Comparison of ENCODE assay signal across 29 mouse cellular contexts in the genomic region with DNA sequence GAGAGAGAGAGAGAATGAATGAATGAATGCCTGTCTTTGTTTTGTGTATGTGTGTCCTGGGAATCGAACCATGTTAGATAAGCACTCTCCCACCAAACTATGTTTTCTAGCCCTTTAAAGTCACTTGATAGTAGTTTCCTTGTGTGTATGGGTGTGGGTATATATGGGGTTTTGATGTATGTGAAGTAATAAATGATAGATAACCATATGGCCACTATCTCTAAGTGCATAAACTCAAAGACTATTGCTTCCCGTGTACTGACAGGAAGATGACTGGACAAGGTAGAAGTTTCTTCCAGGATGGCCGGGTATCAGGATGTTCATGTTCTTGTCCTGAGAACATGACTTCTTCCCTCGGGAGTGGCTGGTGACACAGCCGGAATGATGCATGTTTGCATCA. TPM values are rescaled to one million over a fixed set of nuclear protein-coding genes. Genes with fewer than 3 reads are reported as not detected.
DNase-seq lines count a peak whose midpoint lies in the region; ATAC-seq and TF ChIP-seq lines count a peak whose summit lies in the region.
"Had no signal": no experiment of that assay in that cellular context is flagged by ENCODE, and none has a peak within 500 bp of the region (broad histone marks: within the 10 kb centered on the region; RNA-seq: fewer than 3 reads in every experiment).

No protein-coding gene starts in this region.

- no peak for DNase-seq in heart, adult 2 months
- peak; percentile 39 for DNase-seq in c-Kit-positive CD71-positive TER-119-positive erythroid progenitor cells, embryonic 14.5 days (ENCODE audit: low spot score)
- peak; percentile 22 to 32 (median 26) for DNase-seq in liver, embryonic 14.5 days (ENCODE audit: low read depth in 3 of 3, low spot score in 3 of 3)
- DNase-seq in urinary bladder, postnatal 4 days (ENCODE audit: low spot score in 2 of 2): no peak
- no peak for DNase-seq in thymus, adult 2 months
- DNase-seq: adrenal gland, postnatal 36 days; cerebellum, adult 11 months; cerebellum, adult 9-11 months; embryo, embryonic 11 days; gastrocnemius, adult 2 months; gastrocnemius, postnatal 36 days; kidney, adult 2 months; kidney, postnatal 36 days; lung, adult 2 months; lung, postnatal 10 days had no signal

- intact Hi-C loops in heart, adult 2 months (cut with DNase I): no loop called here

- H3K4me1 ChIP-seq in heart, embryonic 13.5 days: peaks cover 19% of the 10 kb centered on the region
- peaks cover 5% of the 10 kb centered on the region; the same call in 1 of the 2 replicates for H3K4me1 ChIP-seq in heart, adult 2 months (ENCODE audit: control insufficient read depth, insufficient read depth, low read length)
- H3K4me1 ChIP-seq in liver, embryonic 14.5 days (replicated peaks; ENCODE audit: control insufficient read depth in 2 of 2, insufficient read depth in 2 of 2, low read length in 1 of 2): peaks cover 15 to 16% of the 10 kb centered on the region in 2 experiments
- H3K4me1 ChIP-seq in thymus, adult 2 months (replicated peaks; ENCODE audit: control insufficient read depth, insufficient read depth, low read length): no peaks in the 10 kb centered on the region
- H3K4me1 ChIP-seq: limb, embryonic 13.5 days had no signal

- no peak for TF ChIP-seq EP300 in heart, adult 2 months (IDR thresholded peaks at IDR 0.05; ENCODE audit: insufficient read depth, low read depth, low read length)
- TF ChIP-seq EP300 in liver, embryonic 14.5 days (IDR thresholded peaks at IDR 0.05; ENCODE audit: low read depth): no peak

- WGBS in heart, embryonic 13.5 days: 45% methylated on average over 5 of the region's 5 CpGs
- 36% methylated on average over 5 of the region's 5 CpGs for WGBS in heart, adult 2 months
- WGBS in liver, embryonic 14.5 days (ENCODE audit: insufficient replicate concordance): 22% methylated on average over 5 of the region's 5 CpGs
- 94% methylated on average over 5 of the region's 5 CpGs for WGBS in thymus, adult 2 months

- H3K9ac ChIP-seq in heart, embryonic 13.5 days: 0 out of 2 replicates have a peak overlapping the region, but pooled peaks have one; percentile 8
- no peak overlapping the region for H3K9ac ChIP-seq in heart, adult 2 months (ENCODE audit: low read depth, low read length)
- no peak overlapping the region for H3K9ac ChIP-seq in liver, embryonic 14.5 days (replicated peaks)
- H3K9ac ChIP-seq: embryonic facial prominence, embryonic 12.5 days; heart, embryonic 15.5 days; intestine, embryonic 15.5 days; limb, embryonic 13.5 days; neural tube, embryonic 12.5 days had no signal

- H3K79me2 ChIP-seq in heart, adult 2 months (replicated peaks; ENCODE audit: control insufficient read depth, insufficient read depth, low read length): peaks cover 4% of the 10 kb centered on the region; the same call in 1 of the 2 replicates

- no peak for TF ChIP-seq POLR2A in heart, adult 2 months (IDR thresholded peaks at IDR 0.05; ENCODE audit: insufficient read depth, low read depth, low read length)
- no peak for TF ChIP-seq POLR2A in thymus, adult 2 months (IDR thresholded peaks at IDR 0.05; ENCODE audit: control insufficient read depth, extremely low read depth, insufficient read depth, low read length, poor library complexity)

- H3K36me3 ChIP-seq in heart, embryonic 13.5 days: no peaks in the 10 kb centered on the region
- H3K36me3 ChIP-seq in heart, adult 2 months (ENCODE audit: control insufficient read depth, insufficient read depth, low read length): no peaks in the 10 kb centered on the region
- no peaks in the 10 kb centered on the region for H3K36me3 ChIP-seq in liver, embryonic 14.5 days (replicated peaks; ENCODE audit: control insufficient read depth, insufficient read depth, low read depth)
- H3K36me3 ChIP-seq in thymus, adult 2 months (ENCODE audit: control insufficient read depth, insufficient read depth, low read length): no peaks in the 10 kb centered on the region
- H3K36me3 ChIP-seq: embryonic facial prominence, embryonic 12.5 days; heart, embryonic 15.5 days; intestine, embryonic 15.5 days; limb, embryonic 13.5 days; midbrain, embryonic 10.5 days; neural tube, embryonic 12.5 days had no signal

- TF ChIP-seq CTCF in heart, adult 2 months (IDR thresholded peaks at IDR 0.05): no peak
- TF ChIP-seq CTCF in liver, embryonic 14.5 days (IDR thresholded peaks at IDR 0.05; ENCODE audit: low read depth): no peak
- TF ChIP-seq CTCF in thymus, adult 2 months (IDR thresholded peaks at IDR 0.05; ENCODE audit: borderline replicate concordance, control insufficient read depth, extremely low read depth, insufficient read depth, low read length, poor library complexity): no peak

- H3K4me3 ChIP-seq in heart, embryonic 13.5 days: no peak overlapping the region
- H3K4me3 ChIP-seq in heart, adult 2 months: no peak overlapping the region
- H3K4me3 ChIP-seq in liver, embryonic 14.5 days (ENCODE audit: insufficient read depth in 1 of 2, low read depth in 2 of 2, low read length in 2 of 2): no peak overlapping the region
- H3K4me3 ChIP-seq in thymus, adult 2 months (ENCODE audit: control insufficient read depth, insufficient read depth, low read length): no peak overlapping the region
- H3K4me3 ChIP-seq: embryonic facial prominence, embryonic 12.5 days; gastrocnemius, adult 2 months; heart, embryonic 15.5 days; intestine, embryonic 15.5 days; layer of hippocampus, adult 2 months; limb, embryonic 13.5 days; midbrain, embryonic 10.5 days; myocyte; neural tube, embryonic 12.5 days had no signal

- H3K27me3 ChIP-seq in heart, embryonic 13.5 days (replicated peaks): no peaks in the 10 kb centered on the region
- H3K27me3 ChIP-seq in heart, adult 2 months (ENCODE audit: control insufficient read depth, insufficient read depth, low read length): no peaks in the 10 kb centered on the region
- no peaks in the 10 kb centered on the region for H3K27me3 ChIP-seq in liver, embryonic 14.5 days (ENCODE audit: control insufficient read depth, insufficient read depth, low read length)
- no peaks in the 10 kb centered on the region for H3K27me3 ChIP-seq in thymus, adult 2 months (ENCODE audit: control insufficient read depth, insufficient read depth, low read length)
- H3K27me3 ChIP-seq: embryonic facial prominence, embryonic 12.5 days; heart, embryonic 15.5 days; intestine, embryonic 15.5 days; limb, embryonic 13.5 days; neural tube, embryonic 12.5 days had no signal

- H3K27ac ChIP-seq in heart, embryonic 13.5 days (replicated peaks): peak overlapping the region; percentile 52
- no peak overlapping the region for H3K27ac ChIP-seq in heart, adult 2 months
- no peak overlapping the region for H3K27ac ChIP-seq in liver, embryonic 14.5 days
- no peak overlapping the region for H3K27ac ChIP-seq in thymus, adult 2 months (ENCODE audit: control insufficient read depth, insufficient read depth, low read length)
- H3K27ac ChIP-seq: embryonic facial prominence, embryonic 12.5 days; gastrocnemius, adult 2 months; hindbrain, postnatal 0 days; intestine, embryonic 15.5 days; layer of hippocampus, adult 2 months; limb, embryonic 13.5 days; macrophage; midbrain, embryonic 10.5 days; neural tube, embryonic 12.5 days had no signal

- no peaks in the 10 kb centered on the region for H3K9me3 ChIP-seq in heart, embryonic 13.5 days
- no peaks in the 10 kb centered on the region for H3K9me3 ChIP-seq in liver, embryonic 14.5 days (ENCODE audit: control insufficient read depth, low read length)
- H3K9me3 ChIP-seq: heart, embryonic 15.5 days; intestine, embryonic 15.5 days; limb, embryonic 13.5 days; neural tube, embryonic 12.5 days had no signal

- H3K4me2 ChIP-seq in heart, embryonic 13.5 days: peak overlapping the region; percentile 51; the same call in 1 of the 2 replicates
- 0 out of 2 replicates have a peak overlapping the region, but pooled peaks have one; percentile 0 for H3K4me2 ChIP-seq in liver, embryonic 14.5 days (ENCODE audit: low read depth)
- H3K4me2 ChIP-seq: embryonic facial prominence, embryonic 12.5 days; intestine, embryonic 15.5 days; limb, embryonic 13.5 days; neural tube, embryonic 12.5 days had no signal

- no peak for ATAC-seq in heart, embryonic 13.5 days (ENCODE audit: extremely low read depth, insufficient number of reproducible peaks, low FRiP score, low TSS enrichment)
- peak; percentile 76 for ATAC-seq in liver, embryonic 14.5 days (ENCODE audit: insufficient read depth)
- ATAC-seq in megakaryocyte-erythroid progenitor cell, adult 5-6 weeks (replicated peaks; ENCODE audit: low FRiP score, low TSS enrichment, poor library complexity, severe bottlenecking): peak; percentile 86
- ATAC-seq: CD4-positive, CD25-positive, alpha-beta regulatory T cell, adult 4 months; intestine, embryonic 15.5 days; midbrain, embryonic 16.5 days had no signal

RNA-seq across cellular contexts. Expression of gene Lrrc20, which starts 41.3 kb away (rescaled TPM):
- polyA plus RNA-seq in heart, embryonic 13.5 days (2015; fragmentation: Nextera tagmentation; extraction: Ambion mirVana): 12.1 and 13.2 TPM in 2 replicates
- 10 to 100 TPM; 29.9 to 32.0 TPM for total RNA-seq in heart, adult 2 months (2021)
- polyA plus RNA-seq in heart, adult 2 months (2012; rRNA removed): 38.9 and 55.5 TPM in 2 replicates
- 6.2 and 6.4 TPM in 2 replicates for polyA plus RNA-seq in liver, embryonic 14.5 days (2012; rRNA removed)
- polyA plus RNA-seq in liver, embryonic 14.5 days (2014; fragmentation: Nextera tagmentation; extraction: Ambion mirVana): 6.1 and 7.7 TPM in 2 replicates
- 14.3 and 19.5 TPM in 2 replicates for total RNA-seq in megakaryocyte-erythroid progenitor cell, adult 5-6 weeks (2014; fragmentation: Nextera tagmentation)
- total RNA-seq in megakaryocyte-erythroid progenitor cell, adult 5-6 weeks (2017): 8.0 and 10.9 TPM in 2 replicates
- polyA plus RNA-seq in thymus, adult 2 months (2012; rRNA removed): 9.8 and 10.9 TPM in 2 replicates

Comparison
In these comparisons a context has a peak if more than half of its experiments do, and no peak if none do; other contexts are left out.
1. DNase-seq: peak in c-Kit-positive CD71-positive TER-119-positive erythroid progenitor cells, embryonic 14.5 days (single experiment) and liver, embryonic 14.5 days (3 of 3); none in heart, adult 2 months (0 of 2), urinary bladder, postnatal 4 days (0 of 2) and thymus, adult 2 months (single experiment).